Mouse (Mus musculus) limb, embryonic 13.5 days (tissue): ENCODE measurements around the gene Fubp1. TPM values are rescaled to one million over a fixed set of nuclear protein-coding genes. Genes with fewer than 3 reads are reported as not detected.

Experiments
- polyA plus RNA-seq: library from polyadenylated mRNA; unstranded; fragments of >200 nt; fragmentation: Nextera tagmentation; extraction: Ambion mirVana; gene quantifications from 2 replicates; pipeline ENCODE4 v1.2.1, GENCODE M21; 2015

Gene Fubp1
- polyA plus RNA-seq, 1 experiment from 2014 or later = 338 TPM

Other genes with a start within 250 kb of the Fubp1 start
- gene Gipc2, start 44.2 kb upstream of the Fubp1 start, polyA plus RNA-seq = 2.7 and 3.3 TPM in 2 replicates
- 34.2 and 37.2 TPM in 2 replicates for gene Dnajb4, start 120 bp upstream of the Fubp1 start, polyA plus RNA-seq
- 26.0 and 27.9 TPM in 2 replicates for gene Nexn, start 55.9 kb downstream of the Fubp1 start, polyA plus RNA-seq
- gene Miga1, start 130.0 kb downstream of the Fubp1 start, polyA plus RNA-seq = 19.0 and 21.9 TPM in 2 replicates
- gene Usp33, start 136.1 kb downstream of the Fubp1 start, polyA plus RNA-seq = 44.1 and 50.6 TPM in 2 replicates
- gene Zzz3, start 185.1 kb downstream of the Fubp1 start, polyA plus RNA-seq = 46.7 and 49.3 TPM in 2 replicates